Mouse (Mus musculus) embryonic fibroblast, embryonic 13.5 days (primary cell): Measurements from ENCODE around the gene Jmjd6. TPM values are rescaled to one million over a fixed set of nuclear protein-coding genes. Genes with fewer than 3 reads are reported as not detected.

ENCODE experiments used
- H3K27ac ChIP-seq: 2 replicates; pipeline ENCODE4 v1.5.1; 2012; ENCODE audit warnings: low read length, control low read depth, inconsistent platforms; ENCODE audit not compliant: insufficient read depth
- H3K4me1 ChIP-seq: 2 replicates; pipeline ENCODE4 v1.6.1; 2011; ENCODE audit warnings: low read length; ENCODE audit not compliant: control insufficient read depth, insufficient read depth
- H3K4me3 ChIP-seq: 2 replicates; pipeline ENCODE4 v1.5.1; 2011; ENCODE audit warnings: mild to moderate bottlenecking, control low read depth, low read length; ENCODE audit not compliant: insufficient read depth
- CTCF ChIP-seq: IDR thresholded peaks from 2 replicates; pipeline ENCODE4 v1.5.1; 2011; ENCODE audit warnings: mild to moderate bottlenecking, control low read depth, low read length, moderate library complexity, borderline replicate concordance; ENCODE audit not compliant: insufficient read depth
- POLR2A ChIP-seq: IDR thresholded peaks from 2 replicates; pipeline ENCODE4 v1.6.1; 2011; ENCODE audit warnings: low read depth, mild to moderate bottlenecking, control low read depth, low read length, moderate library complexity
- polyA plus RNA-seq: library from polyadenylated mRNA; stranded (reverse); fragments of >200 nt; gene quantifications from 2 replicates; pipeline ENCODE4 v1.2.4, GENCODE M21; 2011; ENCODE audit warnings: low read depth; ENCODE audit not compliant: missing spikeins, insufficient read length

The Jmjd6 gene
- polyA plus RNA-seq, 1 experiment: 38.7 TPM

GRCm38 (mm10) chr11:116808811-116809395 is 34.3 kb downstream of the Jmjd6 start:
- Histone ChIP-seq H3K4me3 (no peak overlapping the region), H3K27ac (no peak overlapping the region), H3K4me1 (peaks cover 16% of the 10 kb centered on the region)
- TF ChIP-seq CTCF: no peak
- TF ChIP-seq POLR2A: no peak

GRCm38 (mm10) chr11:116807938-116808606 is 35.2 kb downstream of the Jmjd6 start:
- Histone ChIP-seq H3K4me3 (no peak overlapping the region), H3K4me1 (peaks cover 16% of the 10 kb centered on the region), H3K27ac (peak overlapping the region; percentile 73)
- TF ChIP-seq CTCF: peak; percentile 77
- TF ChIP-seq POLR2A: no peak

DNA sequence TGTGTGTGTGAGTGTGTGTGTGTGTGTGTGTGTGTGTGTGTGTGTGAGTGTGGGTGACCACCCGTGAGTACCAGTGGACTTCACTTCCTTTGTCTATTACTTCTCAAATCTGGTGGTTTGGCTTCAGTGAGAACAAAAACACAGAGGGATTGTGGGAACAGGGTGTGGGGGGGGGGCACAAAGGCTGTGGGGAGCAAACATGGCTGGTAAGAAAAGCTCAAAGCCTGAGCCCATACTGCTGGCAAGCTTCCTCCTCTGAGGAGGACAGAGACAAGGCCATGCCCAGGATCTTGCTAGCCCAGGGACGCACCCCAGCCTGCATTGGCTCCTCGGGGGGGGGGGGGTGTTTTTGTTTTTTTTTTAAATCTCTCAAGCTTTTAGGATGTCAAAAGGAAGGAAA is 35.7 kb downstream of the Jmjd6 start:
- H3K4me1 ChIP-seq: peaks cover 11% of the 10 kb centered on the region
- TF ChIP-seq POLR2A: no peak
- no peak for TF ChIP-seq CTCF
- no peak overlapping the region for H3K4me3 ChIP-seq
- H3K27ac ChIP-seq: peak overlapping the region; percentile 73

DNA sequence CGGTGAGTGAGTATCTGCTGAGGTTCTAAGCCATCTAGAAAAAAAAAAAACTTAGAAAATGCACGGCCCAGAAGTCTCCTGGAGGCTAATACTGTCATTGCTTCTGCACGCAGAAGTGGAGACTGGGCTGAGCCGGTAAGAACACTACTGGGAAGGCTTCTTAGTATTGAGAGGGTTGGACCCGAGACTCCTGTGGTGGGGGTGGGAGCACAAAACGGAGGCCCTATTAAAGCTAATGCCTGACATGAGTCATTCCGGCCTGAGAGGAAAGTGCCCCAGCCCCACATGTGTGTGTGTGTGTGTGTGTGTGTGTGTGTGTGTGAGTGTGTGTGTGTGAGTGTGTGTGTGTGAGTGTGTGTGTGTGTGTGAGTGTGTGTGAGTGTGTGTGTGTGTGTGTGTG is 36.1 kb downstream of the Jmjd6 start:
- Histone ChIP-seq H3K27ac (peak overlapping the region; percentile 73), H3K4me3 (no peak overlapping the region), H3K4me1 (peaks cover 9% of the 10 kb centered on the region)
- TF ChIP-seq POLR2A (no peak), CTCF (no peak)

GRCm38 (mm10) chr11:116806136-116807071 is 36.8 kb downstream of the Jmjd6 start:
- no peak for TF ChIP-seq POLR2A
- no peak overlapping the region for H3K27ac ChIP-seq
- no peak overlapping the region for H3K4me3 ChIP-seq
- H3K4me1 ChIP-seq: peaks cover 9% of the 10 kb centered on the region

DNA sequence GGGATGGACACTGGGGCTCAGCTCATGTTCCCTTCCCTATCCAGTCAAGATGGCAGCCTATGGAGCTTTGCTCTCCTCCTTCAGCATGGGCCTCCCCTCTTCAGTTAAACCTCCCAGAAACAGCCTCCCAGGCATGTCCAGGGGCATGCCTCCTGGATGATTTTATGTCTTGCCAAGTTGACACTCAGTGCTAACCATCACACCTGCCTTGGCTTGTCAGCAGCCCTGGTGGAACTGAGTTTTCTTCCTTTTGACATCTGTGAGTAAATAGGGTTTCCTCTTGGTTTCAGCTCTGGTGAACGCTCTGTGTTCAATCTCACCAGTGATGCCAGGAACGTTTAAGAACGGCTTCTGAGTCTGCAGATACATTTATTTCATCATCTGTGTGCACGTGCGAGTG is 40.5 kb downstream of the Jmjd6 start:
- TF ChIP-seq POLR2A (no peak), CTCF (no peak)
- Histone ChIP-seq H3K27ac (no peak overlapping the region), H3K4me1 (peaks cover 4% of the 10 kb centered on the region; the same call in 1 of the 2 replicates), H3K4me3 (no peak overlapping the region)

DNA sequence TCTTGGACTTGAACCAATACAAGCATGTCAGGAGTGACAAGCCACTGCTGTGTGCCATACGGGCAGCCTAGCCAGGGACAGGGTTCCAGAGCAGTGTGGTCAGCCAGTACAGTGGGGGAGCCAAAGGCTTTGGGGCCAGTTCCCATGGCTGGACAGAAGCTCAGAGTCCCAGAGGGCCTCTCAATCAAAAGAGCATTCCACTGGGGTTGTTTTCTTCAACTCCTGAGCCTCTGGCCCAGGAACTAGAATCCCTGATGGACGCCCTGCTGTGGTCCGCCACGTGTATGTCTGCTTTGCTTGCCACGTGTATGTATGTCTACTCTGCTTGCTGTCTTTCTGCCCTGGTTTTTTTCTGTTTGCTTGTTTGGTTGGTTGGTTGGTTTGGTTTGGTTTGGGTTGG is 42.1 kb downstream of the Jmjd6 start:
- no peak overlapping the region for H3K4me3 ChIP-seq
- no peak overlapping the region for H3K27ac ChIP-seq
- no peak for TF ChIP-seq CTCF
- no peak for TF ChIP-seq POLR2A
- H3K4me1 ChIP-seq: no peaks in the 10 kb centered on the region

DNA sequence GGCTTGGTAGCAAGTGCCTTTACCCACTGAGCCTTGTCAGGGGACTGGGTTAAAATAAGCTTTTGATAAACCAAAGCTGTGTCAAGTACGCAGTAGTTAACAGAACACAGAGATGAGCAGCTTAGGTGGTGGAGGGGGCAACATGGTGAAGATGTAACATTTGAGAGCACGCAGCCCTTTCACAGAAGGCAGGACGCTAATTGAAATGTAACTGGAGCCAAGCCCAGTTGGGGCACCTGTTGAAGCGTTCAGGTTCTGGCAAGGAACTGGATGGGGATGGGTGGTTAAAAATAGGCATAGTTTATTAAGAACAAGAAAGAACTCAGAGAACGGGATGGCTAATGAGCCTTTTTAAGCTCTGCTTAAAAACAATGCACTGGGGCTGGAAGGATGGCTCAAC is 43.9 kb downstream of the Jmjd6 start:
- no peak overlapping the region for H3K27ac ChIP-seq
- no peaks in the 10 kb centered on the region for H3K4me1 ChIP-seq
- TF ChIP-seq CTCF (no peak), POLR2A (no peak)
- no peak overlapping the region for H3K4me3 ChIP-seq

Other genes starting within 250 kb of the Jmjd6 start
- gene Rhbdf2, start 216.4 kb downstream of the Jmjd6 start, polyA plus RNA-seq: 10.1 and 11.5 TPM in 2 replicates
- gene Prcd, start 189.9 kb downstream of the Jmjd6 start, polyA plus RNA-seq: not detected in 2 replicates
- 0.74 TPM in 1 of 2 replicates, not detected in the other for gene Cygb, start 189.1 kb downstream of the Jmjd6 start, polyA plus RNA-seq
- not detected in 2 replicates for gene St6galnac1, start 67.9 kb downstream of the Jmjd6 start, polyA plus RNA-seq
- 76.8 and 82.4 TPM in 2 replicates for gene Mxra7, start 15.4 kb downstream of the Jmjd6 start, polyA plus RNA-seq
- gene Mettl23, start 171 bp downstream of the Jmjd6 start, polyA plus RNA-seq: 20.4 and 22.4 TPM in 2 replicates
- 30.7 and 36.6 TPM in 2 replicates for gene Mfsd11, start 9.0 kb upstream of the Jmjd6 start, polyA plus RNA-seq
- 301 and 306 TPM in 2 replicates for gene Srsf2, start 9.6 kb upstream of the Jmjd6 start, polyA plus RNA-seq
- gene Mgat5b, start 75.4 kb upstream of the Jmjd6 start, polyA plus RNA-seq: not detected in 2 replicates